Mouse (Mus musculus) limb, embryonic 14.5 days (tissue): ENCODE data around the gene Slc22a14. TPM values are rescaled to one million over a fixed set of nuclear protein-coding genes. Genes with fewer than 3 reads are reported as not detected.
"Not testable (repeated sequence)": the region's sequence is repeated elsewhere in the genome, so short reads cannot be mapped to it uniquely, and the experiment has no call there.

ENCODE experiments used
- ATAC-seq: fragments of 200-750 bp; cut with Nextera tagmentation; 2 replicates; pipeline ENCODE4 v1.8.0; 2017; ENCODE audit warnings: low read depth, moderate number of reproducible peaks, moderate TSS enrichment; ENCODE audit not compliant: low FRiP score
- DNase-seq: peaks from one replicate; pipeline ENCODE4 v3.0.0-alpha.2; 2015; ENCODE audit warnings: low spot score
- H3K27ac ChIP-seq: fragments of 300-500 bp; sonication (generic); replicated peaks from 2 replicates; pipeline ENCODE4 v1.5.1; 2014; ENCODE audit warnings: low read depth, mild to moderate bottlenecking, low read length, moderate library complexity, mixed read lengths
- H3K27me3 ChIP-seq: fragments of 300-500 bp; sonication (generic); 2 replicates; pipeline ENCODE4 v1.6.1; 2014; ENCODE audit warnings: low read length, mixed read lengths; ENCODE audit not compliant: control insufficient read depth, insufficient read depth
- H3K36me3 ChIP-seq: fragments of 300-500 bp; sonication (generic); 2 replicates; pipeline ENCODE4 v1.6.1; 2014; ENCODE audit warnings: mild to moderate bottlenecking, low read length, moderate library complexity, mixed read lengths; ENCODE audit not compliant: control insufficient read depth, insufficient read depth
- H3K4me1 ChIP-seq: fragments of 300-500 bp; sonication (generic); 2 replicates; pipeline ENCODE4 v1.6.1; 2014; ENCODE audit warnings: antibody characterized with exemption, low read length, mixed read lengths; ENCODE audit not compliant: control insufficient read depth, insufficient read depth
- H3K4me2 ChIP-seq: fragments of 300-500 bp; sonication (generic); replicated peaks from 2 replicates; pipeline ENCODE4 v1.6.1; 2014; ENCODE audit warnings: low read depth, mild to moderate bottlenecking, low read length, moderate library complexity; ENCODE audit not compliant: severe bottlenecking
- H3K4me3 ChIP-seq: fragments of 300-500 bp; sonication (generic); replicated peaks from 2 replicates; pipeline ENCODE4 v1.5.1; 2014; ENCODE audit warnings: low read length
- H3K9ac ChIP-seq: fragments of 300-500 bp; sonication (generic); 2 replicates; pipeline ENCODE4 v1.6.1; 2014; ENCODE audit warnings: mild to moderate bottlenecking, low read depth, low read length, moderate library complexity; ENCODE audit not compliant: severe bottlenecking
- H3K9me3 ChIP-seq: fragments of 300-500 bp; sonication (generic); 2 replicates; pipeline ENCODE4 v1.6.1; 2016; ENCODE audit warnings: low read length; ENCODE audit not compliant: control insufficient read depth
- POLR2A ChIP-seq: fragments of 200-500 bp; IDR thresholded peaks from 2 replicates; pipeline ENCODE4 v1.8.0; 2012; ENCODE audit warnings: inconsistent platforms, mild to moderate bottlenecking, moderate library complexity, borderline replicate concordance; ENCODE audit not compliant: insufficient read depth, insufficient read length; ENCODE audit errors: extremely low read depth
- WGBS: fragments of 180-500 bp; shearing (Covaris S2); extraction: QIAGEN DNeasy Blood & Tissue Kit; methylation state at CpG from one replicate; pipeline ENCODE4 v1.1.7; 2014; 5-methylcytosine and 5-hydroxymethylcytosine counted together
- polyA plus RNA-seq, 2 experiments: library from polyadenylated mRNA; depleted of rRNA in 1 of 2; stranded (reverse) in 1 of 2; unstranded in 1 of 2; fragments of >200 nt; fragmentation: Nextera tagmentation in 1 of 2; extraction: Ambion mirVana in 1 of 2; gene quantifications; 2 replicates each; pipeline versions ENCODE4 v1.2.1 to v1.2.3; 2012 to 2014

Gene Slc22a14
- polyA plus RNA-seq, 2 experiments: 0.17 to 0.19 TPM

GRCm38 (mm10) chr9:119280894-119281682, 84.3 kb downstream of the Slc22a14 start:
- Histone ChIP-seq H3K27me3 (no peaks in the 10 kb centered on the region), H3K4me1 (no peaks in the 10 kb centered on the region), H3K4me3 (no peak overlapping the region), H3K9me3 (no peaks in the 10 kb centered on the region), H3K9ac (no peak overlapping the region), H3K4me2 (no peak overlapping the region), H3K36me3 (peaks cover 10% of the 10 kb centered on the region), H3K27ac (no peak overlapping the region)
- ATAC-seq: no peak
- DNase-seq: no peak
- WGBS: 92% methylated on average over 5 of the region's 5 CpGs
- no peak for TF ChIP-seq POLR2A

- Histone ChIP-seq H3K9me3 (no peaks in the 10 kb centered on the region), H3K27me3 (no peaks in the 10 kb centered on the region), H3K4me1 (no peaks in the 10 kb centered on the region), H3K9ac (no peak overlapping the region), H3K27ac (no peak overlapping the region), H3K4me2 (no peak overlapping the region), H3K36me3 (peaks cover 6% of the 10 kb centered on the region), H3K4me3 (no peak overlapping the region)
- DNase-seq (no peak), ATAC-seq (no peak)
- TF ChIP-seq POLR2A: no peak
- WGBS: 98% methylated on average over 5 of the region's 5 CpGs
These were observed 87.3 kb downstream of the Slc22a14 start for GRCm38 (mm10) chr9:119278031-119278430.

GRCm38 (mm10) chr9:119276321-119276720, 89.0 kb downstream of the Slc22a14 start:
- TF ChIP-seq POLR2A: no peak
- H3K4me2 ChIP-seq: no peak overlapping the region
- DNase-seq: no peak
- H3K27ac ChIP-seq: no peak overlapping the region
- H3K9ac ChIP-seq: no peak overlapping the region
- no peaks in the 10 kb centered on the region for H3K4me1 ChIP-seq
- no peak overlapping the region for H3K4me3 ChIP-seq
- no peak for ATAC-seq
- no peaks in the 10 kb centered on the region for H3K27me3 ChIP-seq
- H3K36me3 ChIP-seq: peaks cover 6% of the 10 kb centered on the region
- no peaks in the 10 kb centered on the region for H3K9me3 ChIP-seq
- 84% methylated on average over 7 of the region's 7 CpGs for WGBS

- not testable (repeated sequence) for H3K9me3 ChIP-seq, H3K4me3 ChIP-seq, DNase-seq, H3K27ac ChIP-seq, H3K9ac ChIP-seq, H3K4me1 ChIP-seq, H3K4me2 ChIP-seq, H3K36me3 ChIP-seq, ATAC-seq, H3K27me3 ChIP-seq
- WGBS: 87% methylated on average over 5 of the region's 5 CpGs
These were observed 90.5 kb downstream of the Slc22a14 start for GRCm38 (mm10) chr9:119274814-119275213.

- Histone ChIP-seq H3K27me3 (no peaks in the 10 kb centered on the region), H3K4me1 (no peaks in the 10 kb centered on the region), H3K9ac (no peak overlapping the region), H3K36me3 (peaks cover 10% of the 10 kb centered on the region), H3K27ac (no peak overlapping the region), H3K4me2 (no peak overlapping the region), H3K9me3 (no peaks in the 10 kb centered on the region), H3K4me3 (no peak overlapping the region)
- TF ChIP-seq POLR2A: no peak
- DNase-seq: no peak
- 84% methylated on average over 4 of the region's 4 CpGs for WGBS
- no peak for ATAC-seq
These were observed 93.9 kb downstream of the Slc22a14 start for GRCm38 (mm10) chr9:119271496-119271895.
